Mouse (Mus musculus): ENCODE data around the gene Phlpp1. TPM values are rescaled to one million over a fixed set of nuclear protein-coding genes. Genes with fewer than 3 reads are reported as not detected.

Phlpp1 gene
- polyA plus RNA-seq, 1 experiment: not detected

DNA sequence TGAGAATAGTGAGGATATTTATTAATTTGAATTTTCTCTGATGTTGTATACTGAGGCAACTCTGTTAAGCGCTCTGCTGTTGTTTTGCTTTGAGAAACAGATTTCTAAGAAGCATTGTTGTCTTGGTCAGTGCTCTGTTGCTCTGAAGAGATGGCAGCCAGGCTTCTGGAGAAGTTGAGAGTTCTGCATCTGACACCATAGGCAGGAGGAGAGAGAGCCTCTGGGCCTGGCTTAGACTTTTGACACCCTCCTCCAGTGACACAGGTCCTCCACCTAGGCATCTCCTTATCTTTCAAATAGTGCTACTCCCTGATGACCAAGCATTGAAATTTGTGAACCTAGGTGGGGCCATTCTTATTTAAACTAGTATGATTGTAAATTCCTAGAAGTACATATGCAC is 49.8 kb downstream of the Phlpp1 start:
- TF ChIP-seq CTCF (IDR thresholded peaks at IDR 0.05; ENCODE audit: insufficient read depth, low read depth, low read length) (no peak), POLR2A (IDR thresholded peaks at IDR 0.05; ENCODE audit: insufficient read depth, low read depth, low read length) (no peak)
- peaks cover 2% of the 10 kb centered on the region; the same call in 1 of the 2 replicates for H3K4me1 ChIP-seq (ENCODE audit: control insufficient read depth, insufficient read depth, low read length)
- no peak overlapping the region for H3K4me3 ChIP-seq (ENCODE audit: insufficient read depth, low read depth, low read length)
- WGBS: 83% methylated on average over 1 of the region's 1 CpGs
- H3K27ac ChIP-seq (ENCODE audit: insufficient read depth, low read depth, low read length): no peak overlapping the region

DNA sequence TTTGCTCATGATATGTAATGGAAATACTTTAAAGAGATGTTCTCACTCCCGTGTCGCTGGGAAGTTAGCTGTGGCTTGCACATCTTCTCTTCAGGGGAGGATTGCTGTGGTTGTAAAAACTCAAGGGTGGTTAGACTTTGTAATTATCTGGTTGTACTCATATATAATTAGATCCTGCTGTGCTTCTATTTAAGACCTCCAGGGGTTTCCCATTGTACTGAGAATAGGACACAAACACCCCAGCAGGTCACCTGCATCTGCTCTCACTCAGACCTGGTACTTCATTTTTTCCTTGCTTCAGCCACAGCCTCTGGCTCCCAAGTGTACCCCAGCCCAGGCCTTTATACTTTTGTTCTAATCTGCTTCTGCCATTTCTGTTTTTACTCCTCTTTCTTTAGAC is 50.4 kb downstream of the Phlpp1 start:
- no peak for TF ChIP-seq CTCF (IDR thresholded peaks at IDR 0.05; ENCODE audit: insufficient read depth, low read depth, low read length)
- no peak for TF ChIP-seq POLR2A (IDR thresholded peaks at IDR 0.05; ENCODE audit: insufficient read depth, low read depth, low read length)
- Histone ChIP-seq H3K4me1 (ENCODE audit: control insufficient read depth, insufficient read depth, low read length) (peaks cover 2% of the 10 kb centered on the region; the same call in 1 of the 2 replicates), H3K4me3 (ENCODE audit: insufficient read depth, low read depth, low read length) (no peak overlapping the region), H3K27ac (ENCODE audit: insufficient read depth, low read depth, low read length) (no peak overlapping the region)
- WGBS: 15% methylated on average over 2 of the region's 2 CpGs

- no peak overlapping the region for H3K27ac ChIP-seq (ENCODE audit: insufficient read depth, low read depth, low read length)
- H3K4me1 ChIP-seq (ENCODE audit: control insufficient read depth, insufficient read depth, low read length): no peaks in the 10 kb centered on the region; the same call in 1 of the 2 replicates
- H3K4me3 ChIP-seq (ENCODE audit: insufficient read depth, low read depth, low read length): no peak overlapping the region
- 85% methylated on average over 7 of the region's 7 CpGs for WGBS
- no peak for TF ChIP-seq POLR2A (IDR thresholded peaks at IDR 0.05; ENCODE audit: insufficient read depth, low read depth, low read length)
- TF ChIP-seq CTCF (IDR thresholded peaks at IDR 0.05; ENCODE audit: insufficient read depth, low read depth, low read length): no peak
Measured at GRCm38 (mm10) chr1:106226613-106227012, 55.1 kb downstream of the Phlpp1 start.

DNA sequence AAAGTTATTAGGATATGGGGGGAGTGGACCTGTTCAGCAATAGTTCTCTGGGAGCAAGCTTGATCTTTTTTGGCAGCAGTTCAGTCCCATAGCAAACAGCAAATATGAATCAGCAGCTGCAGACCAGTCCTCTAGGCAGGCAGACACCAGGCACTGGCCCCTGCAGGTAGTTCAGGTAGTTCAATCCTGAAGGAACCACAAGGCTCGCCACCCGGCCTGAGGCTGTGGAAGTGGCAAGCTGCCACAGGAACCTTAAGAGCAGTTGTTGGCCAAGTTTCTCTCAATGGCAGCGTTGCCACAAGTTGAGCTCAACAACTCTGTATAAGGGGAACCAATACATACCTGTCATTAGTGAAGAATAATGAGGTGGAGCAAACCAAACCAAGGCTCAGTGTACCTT is 58.8 kb downstream of the Phlpp1 start:
- no peak overlapping the region for H3K27ac ChIP-seq (ENCODE audit: insufficient read depth, low read depth, low read length)

GRCm38 (mm10) chr1:106231345-106231744 is 59.8 kb downstream of the Phlpp1 start:
- no peak for TF ChIP-seq POLR2A (IDR thresholded peaks at IDR 0.05; ENCODE audit: insufficient read depth, low read depth, low read length)
- no peak for TF ChIP-seq CTCF (IDR thresholded peaks at IDR 0.05; ENCODE audit: insufficient read depth, low read depth, low read length)
- 70% methylated on average over 5 of the region's 5 CpGs for WGBS
- no peak overlapping the region for H3K4me3 ChIP-seq (ENCODE audit: insufficient read depth, low read depth, low read length)
- H3K27ac ChIP-seq (ENCODE audit: insufficient read depth, low read depth, low read length): no peak overlapping the region
- peaks cover 3% of the 10 kb centered on the region; the same call in 1 of the 2 replicates for H3K4me1 ChIP-seq (ENCODE audit: control insufficient read depth, insufficient read depth, low read length)

More for the DNA sequence above, 58.8 kb downstream of the Phlpp1 start:
- TF ChIP-seq CTCF (IDR thresholded peaks at IDR 0.05; ENCODE audit: insufficient read depth, low read depth, low read length): no peak
- no peak overlapping the region for H3K4me3 ChIP-seq (ENCODE audit: insufficient read depth, low read depth, low read length)
- WGBS: 70% methylated on average over 3 of the region's 3 CpGs
- peaks cover 3% of the 10 kb centered on the region; the same call in 1 of the 2 replicates for H3K4me1 ChIP-seq (ENCODE audit: control insufficient read depth, insufficient read depth, low read length)

- Histone ChIP-seq H3K4me1 (ENCODE audit: control insufficient read depth, insufficient read depth, low read length) (peaks cover 3% of the 10 kb centered on the region; the same call in 1 of the 2 replicates), H3K4me3 (ENCODE audit: insufficient read depth, low read depth, low read length) (no peak overlapping the region), H3K27ac (ENCODE audit: insufficient read depth, low read depth, low read length) (no peak overlapping the region)
- WGBS: 31% methylated on average over 3 of the region's 3 CpGs
- no peak for TF ChIP-seq POLR2A (IDR thresholded peaks at IDR 0.05; ENCODE audit: insufficient read depth, low read depth, low read length)
- no peak for TF ChIP-seq CTCF (IDR thresholded peaks at IDR 0.05; ENCODE audit: insufficient read depth, low read depth, low read length)
Measured at GRCm38 (mm10) chr1:106231805-106232459, 60.4 kb downstream of the Phlpp1 start.

DNA sequence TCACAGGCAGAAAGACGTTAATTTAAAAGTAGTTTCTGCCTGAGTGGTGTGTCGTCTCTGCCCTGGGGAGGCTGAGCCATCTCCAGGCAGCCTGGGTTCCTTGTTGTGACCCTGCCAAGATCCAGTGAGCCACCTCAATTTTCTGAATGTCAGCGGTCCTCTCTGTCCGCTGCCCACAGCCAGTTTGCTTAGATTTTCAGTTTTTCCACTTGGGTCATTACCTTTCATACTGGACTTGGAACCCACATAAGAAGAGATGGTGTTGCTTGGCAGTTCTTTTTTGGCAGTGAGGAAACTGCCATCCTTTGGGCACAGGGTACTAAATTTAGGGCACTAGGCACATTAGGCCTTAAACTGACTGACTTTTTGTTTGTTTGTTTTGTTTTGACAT is 60.9 kb downstream of the Phlpp1 start:
- Histone ChIP-seq H3K4me3 (ENCODE audit: insufficient read depth, low read depth, low read length) (no peak overlapping the region), H3K27ac (ENCODE audit: insufficient read depth, low read depth, low read length) (no peak overlapping the region), H3K4me1 (ENCODE audit: control insufficient read depth, insufficient read depth, low read length) (peaks cover 3% of the 10 kb centered on the region; the same call in 1 of the 2 replicates)
- TF ChIP-seq POLR2A (IDR thresholded peaks at IDR 0.05; ENCODE audit: insufficient read depth, low read depth, low read length): no peak
- TF ChIP-seq CTCF (IDR thresholded peaks at IDR 0.05; ENCODE audit: insufficient read depth, low read depth, low read length): no peak
- 55% methylated on average over 4 of the region's 4 CpGs for WGBS

DNA sequence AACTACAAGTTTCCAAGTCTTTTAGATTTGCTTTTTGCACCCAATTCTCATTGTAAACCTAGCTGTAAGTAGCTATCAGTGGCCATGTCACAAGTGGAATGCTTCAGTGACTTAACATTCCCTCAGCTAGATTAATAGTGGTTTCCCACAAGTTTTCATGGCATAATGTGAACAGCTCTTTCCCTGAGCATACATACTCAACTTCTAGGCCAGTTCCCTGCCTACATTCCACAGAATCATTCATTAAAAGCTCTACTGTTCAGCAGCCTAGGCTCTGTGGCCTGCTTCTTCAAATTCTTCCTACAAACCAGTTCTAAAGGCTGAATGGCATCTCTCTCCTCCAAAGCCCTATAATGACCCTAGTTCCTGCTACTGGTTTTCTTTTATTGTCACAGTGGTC is 65.4 kb downstream of the Phlpp1 start:
- H3K27ac ChIP-seq (ENCODE audit: insufficient read depth, low read depth, low read length): no peak overlapping the region
- no peak overlapping the region for H3K4me3 ChIP-seq (ENCODE audit: insufficient read depth, low read depth, low read length)
- H3K4me1 ChIP-seq (ENCODE audit: control insufficient read depth, insufficient read depth, low read length): peaks cover 3% of the 10 kb centered on the region; the same call in 1 of the 2 replicates
- TF ChIP-seq POLR2A (IDR thresholded peaks at IDR 0.05; ENCODE audit: insufficient read depth, low read depth, low read length): no peak
- TF ChIP-seq CTCF (IDR thresholded peaks at IDR 0.05; ENCODE audit: insufficient read depth, low read depth, low read length): no peak

DNA sequence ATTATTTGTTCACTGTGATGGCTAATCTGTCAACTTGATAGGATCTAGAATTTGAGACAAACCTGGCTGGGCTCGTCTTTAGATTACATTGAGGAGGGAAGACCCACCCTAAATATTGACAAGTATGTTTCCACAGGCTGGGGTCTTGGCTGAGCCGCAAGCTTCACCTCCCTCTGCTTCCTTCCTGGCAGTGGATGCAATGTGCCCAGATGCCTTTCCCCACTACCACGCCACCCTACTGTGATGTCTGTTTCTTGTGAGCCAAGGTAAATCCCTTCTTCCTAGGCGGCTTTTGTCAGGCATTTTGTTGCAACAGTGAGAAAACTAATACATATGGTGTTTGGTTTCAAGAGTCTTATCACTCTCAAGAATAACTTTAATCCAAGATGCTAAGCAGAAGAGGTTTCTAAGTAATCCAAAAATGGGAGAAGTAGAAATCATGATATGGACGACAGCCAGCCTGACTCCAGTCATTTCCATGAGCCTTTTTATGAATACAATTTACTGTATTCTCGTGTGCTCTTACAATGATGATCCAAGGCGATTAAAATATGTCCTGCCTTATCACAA is 68.6 kb downstream of the Phlpp1 start:
- H3K4me3 ChIP-seq (ENCODE audit: insufficient read depth, low read depth, low read length): no peak overlapping the region
- H3K27ac ChIP-seq (ENCODE audit: insufficient read depth, low read depth, low read length): no peak overlapping the region
- TF ChIP-seq CTCF (IDR thresholded peaks at IDR 0.05; ENCODE audit: insufficient read depth, low read depth, low read length): no peak
- no peak for TF ChIP-seq POLR2A (IDR thresholded peaks at IDR 0.05; ENCODE audit: insufficient read depth, low read depth, low read length)
- 79% methylated on average over 7 of the region's 7 CpGs for WGBS
- H3K4me1 ChIP-seq (ENCODE audit: control insufficient read depth, insufficient read depth, low read length): no peaks in the 10 kb centered on the region
